Mouse (Mus musculus) large intestine, adult 2 months (tissue): ENCODE results near the gene Olfr983. TPM values are rescaled to one million over a fixed set of nuclear protein-coding genes. Genes with fewer than 3 reads are reported as not detected.

Experiments
- DNase-seq: peaks from one replicate; pipeline ENCODE4 v3.0.0-alpha.2; 2012; ENCODE audit warnings: low read depth, low spot score
- WGBS: fragments of 180-500 bp; shearing (Covaris S2); methylation state at CpG from one replicate; pipeline ENCODE4 v1.1.7; 2018; 5-methylcytosine and 5-hydroxymethylcytosine counted together
- polyA plus RNA-seq: library from polyadenylated mRNA; depleted of rRNA; stranded (reverse); fragments of >200 nt; gene quantifications from 2 replicates; pipeline ENCODE4 v1.2.3, GENCODE M21; 2012; rRNA removed

The Olfr983 gene
- polyA plus RNA-seq, result not detected in 2 replicates

- WGBS, result 84% methylated on average over 2 of the region's 2 CpGs
- no peak for DNase-seq
Measured at GRCm38 (mm10) chr9:40093495-40093894, at the start of gene Olfr983. Olfr983 (minus strand) TSS chr9:40093595.

- 65% methylated on average over 1 of the region's 1 CpGs for WGBS
- DNase-seq, result no peak
Measured at GRCm38 (mm10) chr9:40141544-40141943, 48.1 kb upstream of the Olfr983 start.

GRCm38 (mm10) chr9:40139484-40139883, 46.1 kb upstream of the Olfr983 start:
- no peak for DNase-seq
- 27% methylated on average over 4 of the region's 4 CpGs for WGBS

- DNase-seq, result no peak
- 71% methylated on average over 6 of the region's 6 CpGs for WGBS
Measured at GRCm38 (mm10) chr9:40136987-40137688, 43.7 kb upstream of the Olfr983 start.

- 73% methylated on average over 1 of the region's 1 CpGs for WGBS
- no peak for DNase-seq
Measured at GRCm38 (mm10) chr9:40130556-40130955, 37.2 kb upstream of the Olfr983 start.

- no peak for DNase-seq
- 89% methylated on average over 1 of the region's 1 CpGs for WGBS
Measured at GRCm38 (mm10) chr9:40130084-40130483, 36.7 kb upstream of the Olfr983 start, which contains the start of gene Olfr985. Olfr985 (minus strand) TSS chr9:40130184.

- 48% methylated on average over 5 of the region's 5 CpGs for WGBS
- DNase-seq, result no peak
Measured at GRCm38 (mm10) chr9:40117287-40117659, 23.9 kb upstream of the Olfr983 start.

- WGBS, result 5% methylated on average over 10 of the region's 10 CpGs
- no peak for DNase-seq
Measured at GRCm38 (mm10) chr9:40116645-40117286, 23.4 kb upstream of the Olfr983 start.

- 78% methylated on average over 2 of the region's 2 CpGs for WGBS
- no peak for DNase-seq
Measured at GRCm38 (mm10) chr9:40114106-40114505, 20.7 kb upstream of the Olfr983 start, which contains the start of gene Olfr984. Olfr984 (minus strand) TSS chr9:40114206.

GRCm38 (mm10) chr9:40094769-40095168, 1.4 kb upstream of the Olfr983 start:
- WGBS, result 57% methylated on average over 3 of the region's 3 CpGs

GRCm38 (mm10) chr9:40073529-40073928, 19.9 kb downstream of the Olfr983 start, which contains the start of gene Olfr982:
Olfr982 (plus strand) TSS chr9:40073829.
- WGBS, result 80% methylated on average over 2 of the region's 2 CpGs
- no peak for DNase-seq

More at GRCm38 (mm10) chr9:40094769-40095168, 1.4 kb upstream of the Olfr983 start:
- DNase-seq, result no peak

GRCm38 (mm10) chr9:40050138-40050537, 43.3 kb downstream of the Olfr983 start:
- WGBS, result 93% methylated on average over 19 of the region's 19 CpGs
- no peak for DNase-seq

Other genes with a start within 250 kb of the Olfr983 start
- gene Olfr972, start 227.2 kb downstream of the Olfr983 start, polyA plus RNA-seq, result not detected in 2 replicates
- not detected in 2 replicates for gene Olfr229, start 186.3 kb downstream of the Olfr983 start, polyA plus RNA-seq
- not detected in 2 replicates for gene Olfr974, start 156.1 kb downstream of the Olfr983 start, polyA plus RNA-seq
- not detected in 2 replicates for gene Olfr975, start 141.5 kb downstream of the Olfr983 start, polyA plus RNA-seq
- not detected in 2 replicates for gene Olfr976, start 132.5 kb downstream of the Olfr983 start, polyA plus RNA-seq
- not detected in 2 replicates for gene Olfr978, start 101.5 kb downstream of the Olfr983 start, polyA plus RNA-seq
- gene Olfr979, start 90.1 kb downstream of the Olfr983 start, polyA plus RNA-seq, result not detected in 2 replicates
- gene Olfr980, start 84.0 kb downstream of the Olfr983 start, polyA plus RNA-seq, result not detected in 2 replicates
- gene Olfr981, start 72.1 kb downstream of the Olfr983 start, polyA plus RNA-seq, result not detected in 2 replicates
- gene Olfr982, start 19.8 kb downstream of the Olfr983 start, polyA plus RNA-seq, result not detected in 2 replicates
- gene Olfr984, start 20.6 kb upstream of the Olfr983 start, polyA plus RNA-seq, result not detected in 2 replicates
- gene Olfr985, start 36.6 kb upstream of the Olfr983 start, polyA plus RNA-seq, result not detected in 2 replicates
- gene Tmem225, start 54.5 kb upstream of the Olfr983 start, polyA plus RNA-seq, result not detected in 2 replicates
- not detected in 2 replicates for gene Olfr986, start 87.3 kb upstream of the Olfr983 start, polyA plus RNA-seq
- gene Zfp202, start 98.7 kb upstream of the Olfr983 start, polyA plus RNA-seq, result 0.42 and 0.63 TPM in 2 replicates
- 0.26 and 0.27 TPM in 2 replicates for gene Scn3b, start 175.6 kb upstream of the Olfr983 start, polyA plus RNA-seq